Mouse (Mus musculus) midbrain, embryonic 16.5 days (tissue): ENCODE measurements at regions not wholly inside any gene's neighbourhood (a gene's known extent, or its start where the extent isn't known, plus 50 kb on each side); places are given as distances from the start of the nearest gene placed in this dataset.

Experiments
- ATAC-seq: fragments of 200-750 bp; cut with Nextera tagmentation; 2 replicates; pipeline ENCODE4 v1.8.0; 2017; ENCODE audit warnings: moderate TSS enrichment
- H3K27ac ChIP-seq: fragments of 300-500 bp; sonication (generic); 2 replicates; pipeline ENCODE4 v1.5.1; 2014; ENCODE audit warnings: mild to moderate bottlenecking, low read length, mixed read lengths
- H3K27me3 ChIP-seq: fragments of 300-500 bp; sonication (generic); 2 replicates; pipeline ENCODE4 v1.6.1; 2014; ENCODE audit warnings: low read depth, low read length, mixed read lengths; ENCODE audit not compliant: control insufficient read depth, insufficient read depth
- H3K36me3 ChIP-seq: fragments of 300-500 bp; sonication (generic); 2 replicates; pipeline ENCODE4 v1.6.1; 2014; ENCODE audit warnings: mild to moderate bottlenecking, low read length, moderate library complexity, mixed read lengths; ENCODE audit not compliant: control insufficient read depth, insufficient read depth
- H3K4me1 ChIP-seq: fragments of 300-500 bp; sonication (generic); 2 replicates; pipeline ENCODE4 v1.6.1; 2014; ENCODE audit warnings: mild to moderate bottlenecking, low read length, mixed read lengths; ENCODE audit not compliant: control insufficient read depth, insufficient read depth
- H3K4me2 ChIP-seq: fragments of 300-500 bp; sonication (generic); 2 replicates; pipeline ENCODE4 v1.6.1; 2014; ENCODE audit warnings: mild to moderate bottlenecking, low read length, mixed read lengths
- H3K4me3 ChIP-seq: fragments of 300-500 bp; sonication (generic); 2 replicates; pipeline ENCODE4 v1.5.1; 2014; ENCODE audit warnings: low read depth, mild to moderate bottlenecking, low read length, moderate library complexity, mixed read lengths
- H3K9ac ChIP-seq: fragments of 300-500 bp; sonication (generic); 2 replicates; pipeline ENCODE4 v1.6.1; 2014; ENCODE audit warnings: low read depth, low read length, mixed read lengths
- H3K9me3 ChIP-seq: fragments of 300-500 bp; sonication (generic); replicated peaks from 2 replicates; pipeline ENCODE4 v1.6.1; 2014; ENCODE audit warnings: mild to moderate bottlenecking, low read length, mixed read lengths; ENCODE audit not compliant: control insufficient read depth, poor library complexity, severe bottlenecking
- WGBS: fragments of 180-500 bp; shearing (Covaris S2); extraction: QIAGEN DNeasy Blood & Tissue Kit; methylation state at CpG from one replicate; pipeline ENCODE4 v1.1.7; 2014; 5-methylcytosine and 5-hydroxymethylcytosine counted together

DNA sequence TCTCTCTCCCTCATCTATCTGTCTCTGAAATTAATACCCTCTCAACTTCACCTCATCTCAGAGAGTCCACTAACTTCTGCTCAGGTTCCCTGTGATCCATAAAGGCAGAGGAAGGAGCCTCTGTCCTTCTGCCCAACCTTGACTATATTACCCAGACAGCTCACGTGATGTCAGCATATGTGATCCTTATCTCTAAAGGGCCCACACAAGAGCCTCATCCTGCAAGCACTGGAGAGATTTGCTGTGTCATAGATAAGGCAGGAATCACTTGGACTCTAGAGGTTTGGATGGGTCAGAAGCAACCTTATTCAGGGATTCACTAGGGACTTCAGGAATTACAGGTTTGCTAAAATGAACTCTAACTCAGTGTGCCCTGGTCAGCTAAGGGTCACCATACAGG is 315.3 kb upstream of the Kdm8 start:
- H3K4me1 ChIP-seq = no peaks in the 10 kb centered on the region
- H3K9ac ChIP-seq = no peak overlapping the region
- no peaks in the 10 kb centered on the region for H3K27me3 ChIP-seq
- 82% methylated on average over 1 of the region's 1 CpGs for WGBS
- H3K27ac ChIP-seq = no peak overlapping the region
- no peaks in the 10 kb centered on the region for H3K36me3 ChIP-seq
- no peak overlapping the region for H3K4me3 ChIP-seq
- no peak overlapping the region for H3K4me2 ChIP-seq
- ATAC-seq = no peak
- H3K9me3 ChIP-seq = no peaks in the 10 kb centered on the region

DNA sequence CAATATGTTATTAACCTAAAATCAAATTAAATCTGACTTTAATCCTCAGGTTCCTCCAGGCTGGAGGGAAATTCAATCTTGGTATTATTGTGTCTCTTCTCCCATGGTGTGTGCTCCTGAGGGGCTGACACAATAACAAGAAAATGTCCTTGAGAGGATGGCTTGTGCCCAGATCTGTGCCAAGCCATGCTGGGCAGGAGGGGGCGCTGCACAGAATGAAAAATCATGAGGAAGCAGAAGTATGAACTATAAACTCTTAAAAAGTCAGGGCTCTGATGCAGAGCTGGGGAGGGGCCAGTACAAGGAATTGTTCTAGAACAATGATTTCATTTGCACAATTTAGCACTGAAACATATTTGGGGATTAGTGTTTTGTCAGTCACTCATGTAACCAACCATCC is 312.5 kb upstream of the Kdm8 start:
- H3K9ac ChIP-seq = no peak overlapping the region
- no peaks in the 10 kb centered on the region for H3K36me3 ChIP-seq
- no peak overlapping the region for H3K4me2 ChIP-seq
- no peak overlapping the region for H3K4me3 ChIP-seq
- H3K27me3 ChIP-seq = no peaks in the 10 kb centered on the region
- WGBS = 78% methylated on average over 1 of the region's 1 CpGs
- H3K4me1 ChIP-seq = no peaks in the 10 kb centered on the region
- no peak for ATAC-seq
- no peaks in the 10 kb centered on the region for H3K9me3 ChIP-seq
- no peak overlapping the region for H3K27ac ChIP-seq

DNA sequence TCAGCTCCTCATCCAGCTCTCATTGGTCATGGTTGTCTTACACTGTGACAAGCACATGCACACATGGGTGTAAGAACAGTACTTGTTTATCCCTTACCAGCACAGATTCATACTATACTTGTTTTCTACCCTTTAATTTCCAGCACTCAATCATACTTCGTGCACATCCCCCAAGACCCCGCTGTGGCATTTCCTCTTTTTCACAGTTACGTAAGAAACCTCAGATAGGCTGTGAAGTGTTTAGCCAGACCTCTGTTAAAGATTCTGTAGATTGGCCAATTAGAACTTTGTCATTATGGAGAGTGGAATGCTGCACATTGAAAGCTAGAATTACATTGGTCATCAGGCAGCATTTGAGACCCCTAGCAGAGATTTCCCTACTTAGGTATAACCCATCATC is 305.9 kb upstream of the Kdm8 start:
- Histone ChIP-seq H3K36me3 (no peaks in the 10 kb centered on the region), H3K4me1 (no peaks in the 10 kb centered on the region), H3K4me3 (no peak overlapping the region), H3K9ac (no peak overlapping the region), H3K4me2 (no peak overlapping the region), H3K27ac (no peak overlapping the region), H3K9me3 (no peaks in the 10 kb centered on the region), H3K27me3 (no peaks in the 10 kb centered on the region)
- 92% methylated on average over 3 of the region's 3 CpGs for WGBS
- ATAC-seq = no peak

DNA sequence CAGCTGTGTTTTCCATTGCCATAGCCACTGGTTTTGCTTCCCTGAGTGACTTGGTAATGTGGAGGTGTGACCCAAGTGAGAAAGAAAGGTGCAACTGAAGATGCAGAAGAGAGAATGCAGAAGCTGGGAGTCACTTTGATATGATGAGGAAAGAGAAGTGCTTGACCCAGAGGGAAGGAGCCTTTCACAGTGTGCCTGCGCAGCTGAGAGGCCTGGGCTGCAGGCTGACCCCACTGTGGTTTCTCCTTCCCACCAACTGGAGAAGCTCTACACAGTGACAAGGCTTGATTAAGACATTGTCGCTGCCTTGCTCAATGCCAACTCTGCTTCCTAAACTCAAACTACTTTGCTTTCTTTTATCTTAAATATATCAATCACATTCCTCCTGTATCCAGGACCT is 305.3 kb upstream of the Kdm8 start:
- ATAC-seq = no peak
- H3K9ac ChIP-seq = no peak overlapping the region
- no peaks in the 10 kb centered on the region for H3K4me1 ChIP-seq
- no peak overlapping the region for H3K27ac ChIP-seq
- H3K4me2 ChIP-seq = no peak overlapping the region
- H3K36me3 ChIP-seq = no peaks in the 10 kb centered on the region
- H3K27me3 ChIP-seq = no peaks in the 10 kb centered on the region
- no peaks in the 10 kb centered on the region for H3K9me3 ChIP-seq
- H3K4me3 ChIP-seq = no peak overlapping the region
- 92% methylated on average over 2 of the region's 2 CpGs for WGBS

DNA sequence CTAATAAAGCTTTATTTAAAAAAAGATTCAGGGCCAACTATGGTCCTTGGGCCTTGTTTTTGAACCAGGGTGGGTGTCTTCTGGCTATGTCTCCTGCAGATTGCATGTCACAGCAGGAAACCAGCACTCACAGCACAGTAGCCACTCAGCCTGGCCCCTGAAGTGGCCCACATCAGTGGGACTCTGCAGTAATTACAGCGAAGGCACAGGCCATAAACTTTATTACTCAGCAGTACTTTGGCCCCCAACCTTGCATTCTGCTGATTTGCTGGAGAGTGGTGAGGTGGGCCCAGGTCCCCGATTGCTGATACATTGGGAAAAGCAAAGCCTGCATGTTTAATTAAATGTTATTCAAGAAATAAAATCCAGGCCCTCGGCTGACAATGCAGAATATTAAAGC is 303.6 kb upstream of the Kdm8 start:
- H3K4me1 ChIP-seq = no peaks in the 10 kb centered on the region
- WGBS = 69% methylated on average over 3 of the region's 3 CpGs
- H3K36me3 ChIP-seq = no peaks in the 10 kb centered on the region
- ATAC-seq = no peak
- H3K27ac ChIP-seq = no peak overlapping the region
- no peaks in the 10 kb centered on the region for H3K27me3 ChIP-seq
- H3K4me2 ChIP-seq = no peak overlapping the region
- no peaks in the 10 kb centered on the region for H3K9me3 ChIP-seq
- H3K4me3 ChIP-seq = no peak overlapping the region
- H3K9ac ChIP-seq = no peak overlapping the region

DNA sequence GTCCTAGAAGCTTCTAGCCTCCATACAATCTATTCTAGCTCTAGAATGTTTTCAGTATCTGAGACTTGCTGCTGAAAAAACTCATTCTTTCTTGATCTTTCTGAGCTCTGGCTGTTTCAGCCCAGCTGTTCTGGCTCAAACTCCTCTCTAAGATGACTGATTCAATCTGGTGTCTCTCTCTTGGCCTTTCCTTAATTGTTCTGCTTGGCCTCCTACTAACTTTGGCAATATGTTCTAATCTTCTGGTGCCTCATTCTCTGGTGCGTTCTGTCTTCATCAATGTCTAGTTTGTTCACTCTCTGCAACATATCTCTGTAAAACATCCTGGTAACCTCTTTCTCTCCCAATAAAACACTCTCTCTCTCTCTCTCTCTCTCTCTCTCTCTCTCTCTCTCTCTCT is 302.6 kb upstream of the Kdm8 start:
- Histone ChIP-seq H3K9me3 (no peaks in the 10 kb centered on the region), H3K9ac (no peak overlapping the region), H3K27me3 (no peaks in the 10 kb centered on the region), H3K4me2 (no peak overlapping the region), H3K4me1 (no peaks in the 10 kb centered on the region), H3K4me3 (no peak overlapping the region), H3K36me3 (no peaks in the 10 kb centered on the region), H3K27ac (no peak overlapping the region)
- ATAC-seq = no peak
- 80% methylated on average over 1 of the region's 1 CpGs for WGBS

DNA sequence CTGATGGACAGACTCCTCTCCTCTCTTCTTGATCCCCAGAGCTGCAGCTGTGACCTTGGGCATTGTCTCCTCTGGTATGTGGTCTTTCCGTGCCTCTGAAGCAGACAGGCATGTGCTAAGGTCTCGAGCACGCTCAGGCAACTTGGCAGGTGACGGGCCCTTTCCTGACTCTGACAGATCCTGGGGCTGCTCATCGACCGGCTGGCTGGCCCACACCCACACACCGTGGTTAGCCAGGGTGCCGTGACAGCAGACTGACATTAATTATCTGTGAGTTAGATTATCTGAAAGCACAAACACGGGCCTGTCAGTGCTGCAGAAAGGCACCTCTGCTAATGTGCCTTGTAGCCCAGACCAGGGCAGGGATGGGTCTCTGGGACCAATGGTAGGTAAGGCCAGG is 298.5 kb upstream of the Kdm8 start:
- Histone ChIP-seq H3K36me3 (no peaks in the 10 kb centered on the region), H3K4me3 (no peak overlapping the region), H3K27me3 (no peaks in the 10 kb centered on the region), H3K4me1 (no peaks in the 10 kb centered on the region), H3K9ac (no peak overlapping the region), H3K4me2 (no peak overlapping the region), H3K9me3 (no peaks in the 10 kb centered on the region), H3K27ac (no peak overlapping the region)
- ATAC-seq = no peak
- 52% methylated on average over 9 of the region's 9 CpGs for WGBS

DNA sequence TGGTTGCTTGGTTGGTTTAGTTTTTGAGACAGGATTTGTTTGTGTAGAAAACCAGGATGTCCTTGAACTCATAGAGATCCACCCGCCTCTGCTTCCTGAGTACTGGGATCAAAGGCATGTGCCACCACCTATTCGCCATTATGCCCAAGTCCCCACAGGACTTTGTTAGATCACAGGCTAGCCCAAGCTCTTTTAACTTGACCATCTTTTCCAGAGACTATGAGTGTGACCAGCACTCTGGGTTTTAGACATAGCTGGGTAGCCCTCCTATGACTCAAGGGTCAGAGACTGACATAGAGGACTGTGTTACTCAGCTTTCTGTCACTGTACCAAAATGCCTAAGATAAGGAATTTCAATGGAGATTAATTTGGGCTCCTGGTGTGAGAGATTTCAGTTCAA is 295.3 kb upstream of the Kdm8 start:
- H3K9ac ChIP-seq = no peak overlapping the region
- no peaks in the 10 kb centered on the region for H3K36me3 ChIP-seq
- H3K27me3 ChIP-seq = no peaks in the 10 kb centered on the region
- no peak overlapping the region for H3K4me2 ChIP-seq
- H3K4me1 ChIP-seq = no peaks in the 10 kb centered on the region
- H3K4me3 ChIP-seq = no peak overlapping the region
- 94% methylated on average over 2 of the region's 2 CpGs for WGBS
- H3K27ac ChIP-seq = no peak overlapping the region
- H3K9me3 ChIP-seq = no peaks in the 10 kb centered on the region
- no peak for ATAC-seq

DNA sequence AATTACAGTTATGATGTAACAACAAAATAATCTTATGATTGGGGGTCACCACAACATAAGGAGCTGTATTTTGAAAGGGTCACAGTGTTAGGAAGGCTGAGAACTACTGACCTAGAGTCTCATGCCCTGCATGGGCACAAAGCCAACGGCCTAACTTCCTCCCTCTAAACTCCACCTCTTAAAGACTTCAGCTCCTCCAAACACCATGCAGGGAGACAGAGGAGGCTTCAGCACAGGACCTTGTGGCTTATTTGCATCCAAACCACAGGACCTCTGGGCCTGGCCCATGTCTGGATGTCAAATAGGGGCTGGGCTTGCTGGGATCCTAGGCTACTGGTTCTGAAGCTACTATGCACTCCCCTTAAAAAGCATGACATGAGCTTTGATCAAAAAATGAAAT is 294.7 kb upstream of the Kdm8 start:
- H3K4me3 ChIP-seq = no peak overlapping the region
- WGBS = 70% methylated on average over 1 of the region's 1 CpGs
- no peaks in the 10 kb centered on the region for H3K4me1 ChIP-seq
- no peaks in the 10 kb centered on the region for H3K9me3 ChIP-seq
- H3K4me2 ChIP-seq = no peak overlapping the region
- H3K27ac ChIP-seq = no peak overlapping the region
- no peak for ATAC-seq
- no peak overlapping the region for H3K9ac ChIP-seq
- H3K27me3 ChIP-seq = no peaks in the 10 kb centered on the region
- no peaks in the 10 kb centered on the region for H3K36me3 ChIP-seq

DNA sequence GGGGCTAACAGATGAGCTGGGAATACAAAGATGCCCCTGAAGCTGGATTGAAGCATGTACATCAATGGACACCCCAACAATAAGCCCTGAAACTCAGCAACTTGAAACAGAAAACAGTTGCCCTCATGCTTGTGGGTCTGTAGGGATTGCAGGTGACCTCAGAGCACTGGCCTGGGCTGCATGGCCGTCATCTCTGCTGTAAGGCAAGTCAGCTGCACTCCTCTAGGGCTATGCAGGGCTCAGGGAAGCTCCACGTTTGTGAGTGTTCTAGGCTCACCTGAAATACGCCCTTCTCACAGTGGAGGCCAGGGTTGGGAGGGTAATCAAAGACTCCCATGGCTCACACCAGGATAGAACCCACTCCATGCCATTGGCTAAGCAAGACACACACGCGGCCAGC is 292.2 kb upstream of the Kdm8 start:
- Histone ChIP-seq H3K4me2 (no peak overlapping the region), H3K27ac (no peak overlapping the region), H3K27me3 (no peaks in the 10 kb centered on the region), H3K9me3 (no peaks in the 10 kb centered on the region), H3K4me3 (no peak overlapping the region), H3K4me1 (no peaks in the 10 kb centered on the region), H3K36me3 (no peaks in the 10 kb centered on the region), H3K9ac (no peak overlapping the region)
- ATAC-seq = no peak
- WGBS = 93% methylated on average over 5 of the region's 5 CpGs
